Mouse (Mus musculus) midbrain, embryonic 13.5 days (tissue): ENCODE data around the gene Syt6. TPM values are rescaled to one million over a fixed set of nuclear protein-coding genes. Genes with fewer than 3 reads are reported as not detected.

Source experiments
- ATAC-seq: fragments of 200-750 bp; cut with Nextera tagmentation; 2 replicates; pipeline ENCODE4 v1.8.0; 2017; ENCODE audit warnings: mild to moderate bottlenecking, moderate TSS enrichment, moderate library complexity
- H3K27ac ChIP-seq: fragments of 300-500 bp; sonication (generic); 2 replicates; pipeline ENCODE4 v1.5.1; 2015; ENCODE audit warnings: inconsistent platforms, mild to moderate bottlenecking, moderate library complexity
- H3K27me3 ChIP-seq: fragments of 300-500 bp; sonication (generic); 2 replicates; pipeline ENCODE4 v1.6.1; 2015; ENCODE audit warnings: mild to moderate bottlenecking, inconsistent platforms
- H3K36me3 ChIP-seq: fragments of 300-500 bp; sonication (generic); 2 replicates; pipeline ENCODE4 v1.6.1; 2015; ENCODE audit warnings: mild to moderate bottlenecking, inconsistent platforms
- H3K4me1 ChIP-seq: fragments of 300-500 bp; sonication (generic); replicated peaks from 2 replicates; pipeline ENCODE4 v1.6.1; 2015; ENCODE audit warnings: inconsistent platforms
- H3K4me2 ChIP-seq: fragments of 300-500 bp; sonication (generic); replicated peaks from 2 replicates; pipeline ENCODE4 v1.6.1; 2015; ENCODE audit warnings: moderate library complexity, mild to moderate bottlenecking, inconsistent platforms
- H3K4me3 ChIP-seq: fragments of 300-500 bp; sonication (generic); replicated peaks from 2 replicates; pipeline ENCODE4 v1.5.1; 2015; ENCODE audit warnings: mild to moderate bottlenecking, inconsistent platforms
- H3K9ac ChIP-seq: fragments of 300-500 bp; sonication (generic); replicated peaks from 2 replicates; pipeline ENCODE4 v1.6.1; 2015; ENCODE audit warnings: mild to moderate bottlenecking, inconsistent platforms
- H3K9me3 ChIP-seq: fragments of 300-500 bp; sonication (generic); 2 replicates; pipeline ENCODE4 v1.6.1; 2016; ENCODE audit warnings: mild to moderate bottlenecking, inconsistent platforms
- WGBS: fragments of 180-500 bp; shearing (Covaris S2); methylation state at CpG from one replicate; pipeline ENCODE4 v1.1.7; 2015; 5-methylcytosine and 5-hydroxymethylcytosine counted together
- polyA plus RNA-seq: library from polyadenylated mRNA; unstranded; fragments of >200 nt; fragmentation: Nextera tagmentation; extraction: Ambion mirVana; gene quantifications from 2 replicates; pipeline ENCODE4 v1.2.1, GENCODE M21; 2015

Gene Syt6
- polyA plus RNA-seq, 1 experiment from 2014 or later: 10.4 TPM

GRCm38 (mm10) chr3:103606045-103606597 is 31.1 kb downstream of the Syt6 start:
- Histone ChIP-seq H3K4me2 (no peak overlapping the region), H3K36me3 (no peaks in the 10 kb centered on the region), H3K9me3 (no peaks in the 10 kb centered on the region), H3K4me3 (no peak overlapping the region), H3K9ac (no peak overlapping the region), H3K27ac (no peak overlapping the region), H3K4me1 (peaks cover 4% of the 10 kb centered on the region; the same call in 1 of the 2 replicates), H3K27me3 (no peaks in the 10 kb centered on the region)
- ATAC-seq: no peak
- WGBS: 88% methylated on average over 6 of the region's 6 CpGs

- WGBS: 86% methylated on average over 13 of the region's 13 CpGs
- Histone ChIP-seq H3K4me1 (0 out of 2 replicates have a peak, but pooled peaks cover 4% of the 10 kb centered on the region), H3K27ac (no peak overlapping the region), H3K9ac (no peak overlapping the region), H3K27me3 (no peaks in the 10 kb centered on the region), H3K4me2 (no peak overlapping the region), H3K36me3 (no peaks in the 10 kb centered on the region), H3K4me3 (no peak overlapping the region), H3K9me3 (no peaks in the 10 kb centered on the region)
- no peak for ATAC-seq
These were observed 31.9 kb downstream of the Syt6 start for GRCm38 (mm10) chr3:103606660-103607595.

GRCm38 (mm10) chr3:103610231-103610630 is 35.2 kb downstream of the Syt6 start:
- no peaks in the 10 kb centered on the region for H3K9me3 ChIP-seq
- no peaks in the 10 kb centered on the region for H3K36me3 ChIP-seq
- H3K4me3 ChIP-seq: no peak overlapping the region
- ATAC-seq: no peak
- H3K27ac ChIP-seq: no peak overlapping the region
- 0 out of 2 replicates have a peak, but pooled peaks cover 4% of the 10 kb centered on the region for H3K4me1 ChIP-seq
- H3K4me2 ChIP-seq: no peak overlapping the region
- no peaks in the 10 kb centered on the region for H3K27me3 ChIP-seq
- 90% methylated on average over 5 of the region's 5 CpGs for WGBS
- H3K9ac ChIP-seq: no peak overlapping the region

DNA sequence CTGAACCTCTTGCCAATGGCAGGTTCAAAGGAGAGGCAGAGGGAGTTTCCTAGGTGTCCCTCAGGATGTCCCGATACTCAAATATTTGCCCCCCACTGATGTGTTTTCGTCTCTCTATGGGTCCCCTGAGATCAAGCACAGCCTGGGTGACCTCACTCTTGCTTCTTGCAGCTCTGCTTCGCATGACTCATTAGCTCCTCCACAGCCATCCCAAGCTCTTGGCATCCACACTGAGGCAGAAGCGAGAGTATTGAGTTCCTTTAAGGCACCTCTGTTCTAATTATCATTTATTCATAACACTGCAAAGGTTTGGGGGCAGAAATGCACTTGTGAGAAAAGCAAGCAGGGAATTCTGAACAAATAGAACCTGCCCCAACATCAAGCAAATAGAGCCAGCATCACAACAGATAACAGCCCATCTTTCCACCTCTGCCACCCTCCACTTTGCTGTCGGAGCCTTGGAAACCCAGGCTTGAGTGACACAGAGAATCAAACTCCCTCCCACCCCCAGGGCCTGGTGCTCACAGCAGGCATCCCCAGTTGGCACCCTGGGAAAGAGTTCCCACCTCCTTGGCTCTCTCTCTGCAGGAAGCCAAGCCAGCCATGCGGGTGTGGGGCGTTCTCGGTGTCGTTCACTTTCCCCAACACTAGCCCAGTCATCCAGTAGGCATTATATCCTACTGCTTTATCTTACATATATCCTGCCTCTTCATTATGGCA is 37.8 kb downstream of the Syt6 start:
- Histone ChIP-seq H3K4me1 (peaks cover 7% of the 10 kb centered on the region; the same call in 1 of the 2 replicates), H3K36me3 (no peaks in the 10 kb centered on the region), H3K4me2 (no peak overlapping the region), H3K9ac (no peak overlapping the region), H3K9me3 (no peaks in the 10 kb centered on the region), H3K27me3 (no peaks in the 10 kb centered on the region), H3K4me3 (no peak overlapping the region), H3K27ac (no peak overlapping the region)
- 80% methylated on average over 9 of the region's 9 CpGs for WGBS
- ATAC-seq: no peak

DNA sequence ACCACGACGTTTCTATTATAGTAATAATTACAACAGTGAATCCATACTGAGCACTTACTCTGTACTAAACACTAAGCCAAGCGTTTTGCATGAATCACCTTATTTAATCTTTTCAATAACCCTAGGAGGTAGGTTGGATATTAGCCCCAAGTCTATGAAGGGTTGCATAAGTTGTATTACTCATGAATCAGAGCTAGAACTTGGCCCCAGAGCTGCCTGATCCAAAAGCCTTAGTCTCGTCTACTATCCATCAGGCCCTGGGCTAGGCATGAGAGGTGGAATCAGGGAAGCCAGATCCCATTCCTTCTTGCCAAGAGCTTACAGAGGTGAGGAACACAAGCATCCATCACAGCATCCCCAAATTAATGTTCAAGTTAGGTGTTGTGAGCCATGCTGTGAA is 40.6 kb downstream of the Syt6 start:
- Histone ChIP-seq H3K4me2 (no peak overlapping the region), H3K4me1 (peaks cover 3% of the 10 kb centered on the region; the same call in 1 of the 2 replicates), H3K4me3 (no peak overlapping the region), H3K27me3 (no peaks in the 10 kb centered on the region), H3K27ac (no peak overlapping the region), H3K9me3 (no peaks in the 10 kb centered on the region), H3K36me3 (no peaks in the 10 kb centered on the region), H3K9ac (no peak overlapping the region)
- 88% methylated on average over 4 of the region's 4 CpGs for WGBS
- no peak for ATAC-seq

- 39% methylated on average over 6 of the region's 6 CpGs for WGBS
- no peak for ATAC-seq
- Histone ChIP-seq H3K27me3 (no peaks in the 10 kb centered on the region), H3K27ac (no peak overlapping the region), H3K4me1 (peaks cover 3% of the 10 kb centered on the region; the same call in 1 of the 2 replicates), H3K4me3 (no peak overlapping the region), H3K9me3 (no peaks in the 10 kb centered on the region), H3K9ac (no peak overlapping the region), H3K36me3 (no peaks in the 10 kb centered on the region), H3K4me2 (no peak overlapping the region)
These were observed 42.0 kb downstream of the Syt6 start for GRCm38 (mm10) chr3:103616981-103617380.

- H3K9me3 ChIP-seq: no peaks in the 10 kb centered on the region
- no peak overlapping the region for H3K27ac ChIP-seq
- no peaks in the 10 kb centered on the region for H3K36me3 ChIP-seq
- H3K4me3 ChIP-seq: no peak overlapping the region
- H3K9ac ChIP-seq: no peak overlapping the region
- ATAC-seq: no peak
- no peaks in the 10 kb centered on the region for H3K27me3 ChIP-seq
- peaks cover 10% of the 10 kb centered on the region; the same call in 1 of the 2 replicates for H3K4me1 ChIP-seq
- H3K4me2 ChIP-seq: no peak overlapping the region
- 81% methylated on average over 11 of the region's 11 CpGs for WGBS
These were observed 45.1 kb downstream of the Syt6 start for GRCm38 (mm10) chr3:103620101-103620500.

- Histone ChIP-seq H3K27ac (no peak overlapping the region), H3K27me3 (no peaks in the 10 kb centered on the region), H3K9me3 (no peaks in the 10 kb centered on the region), H3K36me3 (no peaks in the 10 kb centered on the region), H3K9ac (no peak overlapping the region), H3K4me1 (0 out of 2 replicates have a peak, but pooled peaks cover 6% of the 10 kb centered on the region), H3K4me3 (no peak overlapping the region), H3K4me2 (no peak overlapping the region)
- WGBS: 86% methylated on average over 10 of the region's 10 CpGs
- ATAC-seq: no peak
These were observed 49.0 kb downstream of the Syt6 start for GRCm38 (mm10) chr3:103623893-103624470.

GRCm38 (mm10) chr3:103624591-103625051 is 49.6 kb downstream of the Syt6 start:
- no peaks in the 10 kb centered on the region for H3K9me3 ChIP-seq
- WGBS: 64% methylated on average over 5 of the region's 5 CpGs
- no peak overlapping the region for H3K27ac ChIP-seq
- no peaks in the 10 kb centered on the region for H3K27me3 ChIP-seq
- no peak overlapping the region for H3K4me3 ChIP-seq
- ATAC-seq: no peak
- H3K4me2 ChIP-seq: no peak overlapping the region
- H3K4me1 ChIP-seq: 0 out of 2 replicates have a peak, but pooled peaks cover 6% of the 10 kb centered on the region
- no peaks in the 10 kb centered on the region for H3K36me3 ChIP-seq
- H3K9ac ChIP-seq: no peak overlapping the region

GRCm38 (mm10) chr3:103625169-103625568 is 50.1 kb downstream of the Syt6 start:
- Histone ChIP-seq H3K27ac (no peak overlapping the region), H3K27me3 (no peaks in the 10 kb centered on the region), H3K9me3 (no peaks in the 10 kb centered on the region), H3K9ac (no peak overlapping the region), H3K4me1 (0 out of 2 replicates have a peak, but pooled peaks cover 6% of the 10 kb centered on the region), H3K36me3 (no peaks in the 10 kb centered on the region), H3K4me2 (no peak overlapping the region), H3K4me3 (no peak overlapping the region)
- ATAC-seq: no peak
- WGBS: 90% methylated on average over 13 of the region's 13 CpGs

DNA sequence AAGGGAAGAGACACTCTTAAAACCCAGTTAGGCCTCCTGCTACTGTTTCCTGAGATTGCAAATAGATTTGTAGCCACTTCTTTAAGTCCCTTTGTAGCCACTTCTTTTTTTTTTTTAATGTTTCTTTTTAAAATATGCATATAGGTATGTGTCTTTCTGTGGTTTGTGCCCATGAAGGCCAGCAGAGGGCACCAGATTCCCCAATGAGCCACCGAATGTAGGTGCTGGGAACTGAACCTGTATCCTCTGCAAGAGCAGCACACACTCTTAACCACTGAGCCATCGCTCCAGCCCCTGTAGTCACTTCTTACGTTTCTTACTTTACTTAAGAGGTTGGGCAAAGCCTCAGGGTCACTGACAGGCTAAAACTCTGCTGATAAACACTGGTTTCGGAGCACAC is 51.5 kb downstream of the Syt6 start:
- H3K36me3 ChIP-seq: no peaks in the 10 kb centered on the region
- 92% methylated on average over 4 of the region's 4 CpGs for WGBS
- no peaks in the 10 kb centered on the region for H3K9me3 ChIP-seq
- no peaks in the 10 kb centered on the region for H3K27me3 ChIP-seq
- no peak overlapping the region for H3K27ac ChIP-seq
- no peak for ATAC-seq
- H3K4me1 ChIP-seq: 0 out of 2 replicates have a peak, but pooled peaks cover 6% of the 10 kb centered on the region
- no peak overlapping the region for H3K4me3 ChIP-seq
- no peak overlapping the region for H3K9ac ChIP-seq
- H3K4me2 ChIP-seq: no peak overlapping the region
